Mouse (Mus musculus) midbrain, postnatal 0 days (tissue): ENCODE measurements at regions not wholly inside any gene's neighbourhood (a gene's known extent, or its start where the extent isn't known, plus 50 kb on each side); places are given as distances from the start of the nearest gene placed in this dataset.

Source experiments
- ATAC-seq: fragments of 200-750 bp; cut with Nextera tagmentation; 2 replicates; pipeline ENCODE4 v1.8.0; 2017; ENCODE audit warnings: moderate number of reproducible peaks, mild to moderate bottlenecking, moderate TSS enrichment, moderate library complexity; ENCODE audit not compliant: low FRiP score
- DNase-seq: peaks from one replicate; pipeline ENCODE4 v3.0.0-alpha.2; 2015; ENCODE audit warnings: low spot score
- H3K27ac ChIP-seq: fragments of 300-500 bp; sonication (generic); 2 replicates; pipeline ENCODE4 v1.5.1; 2014; ENCODE audit warnings: low read depth, mild to moderate bottlenecking, low read length, mixed read lengths
- H3K27me3 ChIP-seq: fragments of 300-500 bp; sonication (generic); 2 replicates; pipeline ENCODE4 v1.6.1; 2014; ENCODE audit warnings: low read length, control low read depth, mixed read lengths; ENCODE audit not compliant: insufficient read depth
- H3K36me3 ChIP-seq: fragments of 300-500 bp; sonication (generic); 2 replicates; pipeline ENCODE4 v1.6.1; 2014; ENCODE audit warnings: low read length, control low read depth, mixed read lengths; ENCODE audit not compliant: insufficient read depth
- H3K4me1 ChIP-seq: fragments of 300-500 bp; sonication (generic); 2 replicates; pipeline ENCODE4 v1.6.1; 2014; ENCODE audit warnings: mild to moderate bottlenecking, control low read depth, antibody characterized with exemption, low read length, mixed read lengths; ENCODE audit not compliant: insufficient read depth
- H3K4me2 ChIP-seq: fragments of 300-500 bp; sonication (generic); 2 replicates; pipeline ENCODE4 v1.6.1; 2014; ENCODE audit warnings: low read depth, mild to moderate bottlenecking, low read length, mixed read lengths; ENCODE audit not compliant: poor library complexity, severe bottlenecking
- H3K4me3 ChIP-seq: fragments of 300-500 bp; sonication (generic); 2 replicates; pipeline ENCODE4 v1.5.1; 2014; ENCODE audit warnings: low read depth, mild to moderate bottlenecking, low read length, moderate library complexity
- H3K9ac ChIP-seq: fragments of 300-500 bp; sonication (generic); replicated peaks from 2 replicates; pipeline ENCODE4 v1.6.1; 2014; ENCODE audit warnings: mild to moderate bottlenecking, low read length, moderate library complexity, mixed read lengths; ENCODE audit not compliant: poor library complexity, severe bottlenecking
- H3K9me3 ChIP-seq: fragments of 300-500 bp; sonication (generic); 2 replicates; pipeline ENCODE4 v1.6.1; 2016; ENCODE audit warnings: low read length, control low read depth
- CTCF ChIP-seq: IDR thresholded peaks from 2 replicates; pipeline ENCODE4 v1.5.1; 2016; ENCODE audit warnings: antibody characterized with exemption, mild to moderate bottlenecking
- WGBS: fragments of 180-500 bp; shearing (Covaris S2); extraction: QIAGEN DNeasy Blood & Tissue Kit; methylation state at CpG from one replicate; pipeline ENCODE4 v1.1.7; 2014; 5-methylcytosine and 5-hydroxymethylcytosine counted together

- H3K27ac ChIP-seq = no peak overlapping the region
- no peaks in the 10 kb centered on the region for H3K4me1 ChIP-seq
- WGBS = 76% methylated on average over 7 of the region's 7 CpGs
- H3K9ac ChIP-seq = no peak overlapping the region
- ATAC-seq = no peak
- no peaks in the 10 kb centered on the region for H3K9me3 ChIP-seq
- no peaks in the 10 kb centered on the region; the same call in 1 of the 2 replicates for H3K27me3 ChIP-seq
- DNase-seq = no peak
- H3K36me3 ChIP-seq = no peaks in the 10 kb centered on the region
- no peak for TF ChIP-seq CTCF
- H3K4me3 ChIP-seq = no peak overlapping the region
- no peak overlapping the region for H3K4me2 ChIP-seq
These were observed 105.1 kb downstream of the Gadd45g start for GRCm38 (mm10) chr13:51951506-51952038.

DNA sequence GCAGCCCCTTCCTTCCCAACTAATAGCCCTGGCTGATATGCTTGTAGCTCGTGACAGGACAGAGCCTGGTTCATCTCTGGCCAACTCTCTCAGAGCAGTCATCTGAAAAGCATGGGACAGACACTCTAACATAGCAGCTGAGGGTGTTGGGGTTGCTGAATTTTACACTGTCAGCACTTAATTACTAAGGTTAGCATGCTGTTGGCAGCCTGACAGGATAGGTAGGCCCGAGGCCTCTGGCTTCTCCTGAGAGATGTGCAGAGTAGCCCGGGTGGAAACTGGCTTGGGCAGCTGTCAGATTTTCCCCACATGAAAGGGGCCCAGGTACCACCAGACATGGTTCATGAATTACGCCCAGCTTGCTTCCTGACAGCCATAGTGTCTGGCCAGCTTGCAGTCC lies 106.6 kb downstream of the Gadd45g start:
- Histone ChIP-seq H3K9ac (no peak overlapping the region), H3K27me3 (no peaks in the 10 kb centered on the region; the same call in 1 of the 2 replicates), H3K36me3 (no peaks in the 10 kb centered on the region), H3K4me2 (no peak overlapping the region), H3K9me3 (no peaks in the 10 kb centered on the region), H3K27ac (no peak overlapping the region), H3K4me3 (no peak overlapping the region), H3K4me1 (no peaks in the 10 kb centered on the region)
- no peak for TF ChIP-seq CTCF
- WGBS = 81% methylated on average over 4 of the region's 4 CpGs
- ATAC-seq (no peak), DNase-seq (no peak)

DNA sequence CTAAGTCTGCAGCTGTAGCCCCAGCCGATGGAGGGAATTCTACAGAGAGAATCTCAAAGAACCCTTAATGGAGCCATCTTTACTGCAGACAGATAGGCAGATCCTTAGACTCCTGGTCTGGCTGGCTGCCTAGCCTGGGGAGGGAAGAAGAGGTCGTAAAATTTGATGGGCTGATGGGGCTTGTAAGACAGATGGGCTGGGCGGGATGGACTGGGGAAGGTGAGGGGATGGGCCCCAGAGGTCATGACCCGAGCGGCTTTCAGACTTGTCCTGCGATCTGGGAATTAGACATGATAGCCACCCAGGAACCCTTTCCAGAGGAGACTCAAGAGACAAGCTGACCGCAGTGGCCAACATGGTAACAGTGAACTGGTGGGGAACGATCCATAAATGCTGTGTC lies 107.1 kb downstream of the Gadd45g start:
- Histone ChIP-seq H3K36me3 (no peaks in the 10 kb centered on the region), H3K9me3 (no peaks in the 10 kb centered on the region), H3K4me2 (no peak overlapping the region), H3K9ac (no peak overlapping the region), H3K4me1 (no peaks in the 10 kb centered on the region), H3K27me3 (no peaks in the 10 kb centered on the region; the same call in 1 of the 2 replicates), H3K27ac (no peak overlapping the region), H3K4me3 (no peak overlapping the region)
- TF ChIP-seq CTCF = no peak
- ATAC-seq (no peak), DNase-seq (no peak)
- 70% methylated on average over 8 of the region's 8 CpGs for WGBS

GRCm38 (mm10) chr13:51957101-51957500 lies 110.6 kb downstream of the Gadd45g start:
- WGBS = 69% methylated on average over 8 of the region's 8 CpGs
- H3K27me3 ChIP-seq = no peaks in the 10 kb centered on the region; the same call in 1 of the 2 replicates
- no peak for TF ChIP-seq CTCF
- no peak for DNase-seq
- no peak overlapping the region for H3K9ac ChIP-seq
- H3K27ac ChIP-seq = no peak overlapping the region
- no peak overlapping the region for H3K4me3 ChIP-seq
- H3K4me2 ChIP-seq = no peak overlapping the region
- H3K4me1 ChIP-seq = no peaks in the 10 kb centered on the region
- H3K9me3 ChIP-seq = no peaks in the 10 kb centered on the region
- H3K36me3 ChIP-seq = no peaks in the 10 kb centered on the region
- ATAC-seq = no peak

- H3K4me1 ChIP-seq = no peaks in the 10 kb centered on the region
- DNase-seq (no peak), ATAC-seq (no peak)
- H3K36me3 ChIP-seq = no peaks in the 10 kb centered on the region
- 84% methylated on average over 8 of the region's 8 CpGs for WGBS
- H3K4me2 ChIP-seq = no peak overlapping the region
- no peak overlapping the region for H3K4me3 ChIP-seq
- H3K9me3 ChIP-seq = no peaks in the 10 kb centered on the region
- no peak for TF ChIP-seq CTCF
- no peak overlapping the region for H3K9ac ChIP-seq
- no peaks in the 10 kb centered on the region; the same call in 1 of the 2 replicates for H3K27me3 ChIP-seq
- H3K27ac ChIP-seq = no peak overlapping the region
These were observed 113.1 kb downstream of the Gadd45g start for GRCm38 (mm10) chr13:51959591-51959990.

- Histone ChIP-seq H3K4me2 (no peak overlapping the region), H3K4me3 (no peak overlapping the region), H3K27me3 (no peaks in the 10 kb centered on the region; the same call in 1 of the 2 replicates), H3K9me3 (no peaks in the 10 kb centered on the region), H3K27ac (no peak overlapping the region), H3K4me1 (0 out of 2 replicates have a peak, but pooled peaks cover 3% of the 10 kb centered on the region), H3K9ac (no peak overlapping the region), H3K36me3 (no peaks in the 10 kb centered on the region)
- no peak for ATAC-seq
- TF ChIP-seq CTCF = no peak
- WGBS = 89% methylated on average over 4 of the region's 4 CpGs
- DNase-seq = no peak
These were observed 113.8 kb downstream of the Gadd45g start for GRCm38 (mm10) chr13:51960262-51960661.
